Mouse (Mus musculus): ENCODE results near the gene Fbxo46. TPM values are rescaled to one million over a fixed set of nuclear protein-coding genes. Genes with fewer than 3 reads are reported as not detected.

Gene Fbxo46
- total and polyA plus RNA-seq, 3 experiments, result 10.1 to 13.7 TPM; not detected in 1

DNA sequence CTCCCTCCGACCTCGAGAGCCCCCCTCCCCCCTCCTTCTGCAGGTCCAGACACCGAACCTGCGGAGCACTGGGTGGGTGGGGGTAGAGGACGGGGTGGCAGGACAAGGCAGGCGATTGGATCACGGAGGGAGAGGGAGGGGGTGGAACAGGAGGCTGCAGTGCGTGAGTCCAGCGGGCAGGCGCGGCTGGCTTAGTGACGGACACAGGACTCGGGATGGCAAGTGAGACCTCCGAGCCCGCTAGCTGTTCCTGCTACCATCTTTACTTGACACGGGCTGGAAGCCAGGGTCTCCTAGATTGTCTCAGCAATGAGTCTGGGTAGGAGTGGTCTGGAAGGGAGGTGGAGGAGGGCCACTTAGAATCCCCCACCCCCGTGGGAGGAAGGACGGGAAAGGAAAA, 58.4 kb downstream of the Fbxo46 start:
- H3K4me3 ChIP-seq (ENCODE audit: control insufficient read depth in 1 of 2, insufficient read depth in 1 of 2, low read depth in 2 of 2, low read length in 2 of 2), result 0 out of 4 replicates have a peak overlapping the region, but pooled peaks of 1 of the 2 experiments have one; percentile 8
- peaks cover 9 to 22% of the 10 kb centered on the region in 2 experiments for H3K4me1 ChIP-seq (ENCODE audit: control insufficient read depth in 1 of 2, insufficient read depth in 2 of 2, low read length in 2 of 2)
- no peak for TF ChIP-seq MAZ (IDR thresholded peaks at IDR 0.05; ENCODE audit: low read depth, low read length)
- no peak for TF ChIP-seq USF1 (IDR thresholded peaks at IDR 0.05; ENCODE audit: low read depth, low read length)
- TF ChIP-seq TAL1 (IDR thresholded peaks at IDR 0.05; ENCODE audit: low read length), result no peak
- no peak for TF ChIP-seq MYB (IDR thresholded peaks at IDR 0.05; ENCODE audit: low read depth, low read length)
- no peak for TF ChIP-seq CTCF (IDR thresholded peaks at IDR 0.05 in 2 of 3, conservative IDR thresholded peaks at IDR 0.05 in 1 of 3; ENCODE audit: control insufficient read depth in 1 of 3, insufficient read depth in 1 of 3, low read depth in 2 of 3, low read length in 3 of 3, poor library complexity in 1 of 3, severe bottlenecking in 1 of 3)
- TF ChIP-seq CHD1 (IDR thresholded peaks at IDR 0.05; ENCODE audit: low read depth, low read length), result no peak
- no peak for TF ChIP-seq EP300 (IDR thresholded peaks at IDR 0.05; ENCODE audit: low read depth in 1 of 2, low read length in 2 of 2)
- no peak for TF ChIP-seq CHD2 (IDR thresholded peaks at IDR 0.05; ENCODE audit: low read length)
- no peak for TF ChIP-seq KAT2A (conservative IDR thresholded peaks at IDR 0.05; ENCODE audit: low read depth, low read length)
- TF ChIP-seq E2F4 (IDR thresholded peaks at IDR 0.05; ENCODE audit: borderline replicate concordance, low read depth, low read length), result no peak
- no peak for TF ChIP-seq POLR2A (IDR thresholded peaks at IDR 0.05; ENCODE audit: control insufficient read depth in 1 of 2, insufficient read depth in 1 of 2, low read depth in 1 of 2, low read length in 2 of 2, poor library complexity in 1 of 2)
- TF ChIP-seq BHLHE40 (IDR thresholded peaks at IDR 0.05; ENCODE audit: borderline replicate concordance, low read depth, low read length), result no peak
- no peak for TF ChIP-seq POLR2AphosphoS5 (IDR thresholded peaks at IDR 0.05; ENCODE audit: borderline replicate concordance, low read depth, low read length)
- TF ChIP-seq JUND (IDR thresholded peaks at IDR 0.05; ENCODE audit: low read depth, low read length), result no peak
- TF ChIP-seq MEF2A (IDR thresholded peaks at IDR 0.05; ENCODE audit: extremely low read depth, insufficient replicate concordance, low read depth, low read length, poor library complexity, severe bottlenecking), result no peak

DNA sequence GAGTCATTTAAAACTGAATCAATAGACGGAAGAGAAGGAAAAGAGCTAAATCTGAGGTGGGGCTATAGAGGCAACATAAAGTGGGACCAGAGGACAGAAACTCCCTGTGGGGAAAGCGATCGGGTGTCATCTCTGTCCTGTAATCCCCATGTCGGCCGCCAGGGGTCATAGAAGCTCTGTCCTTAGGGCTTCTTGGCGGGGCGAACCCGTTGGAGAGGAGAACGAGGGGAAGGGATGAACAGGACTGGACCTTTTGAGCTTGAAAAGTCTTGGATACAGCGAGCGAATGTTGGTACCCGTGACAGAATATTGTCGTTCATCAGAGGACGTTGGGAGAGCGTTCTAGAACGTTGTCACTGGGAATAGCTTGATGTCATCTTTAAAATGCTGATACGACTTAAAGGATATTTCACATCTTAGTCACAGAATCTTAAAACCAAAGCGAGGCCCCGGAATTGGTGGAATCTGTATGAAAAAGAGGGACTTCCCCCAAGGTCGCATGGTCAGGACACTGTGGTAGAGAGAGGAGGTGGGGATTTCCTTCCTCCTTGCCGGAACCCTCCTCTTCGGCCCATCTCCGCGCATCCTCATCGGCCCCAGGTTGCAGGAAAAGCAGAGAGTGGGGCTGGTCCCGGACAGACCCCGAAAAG, 58.9 kb downstream of the Fbxo46 start:
- Histone ChIP-seq H3K36me3 (ENCODE audit: control insufficient read depth in 1 of 2, insufficient read depth in 2 of 2, low read length in 2 of 2) (peaks cover 0 to 8% of the 10 kb centered on the region in 2 experiments; a peak in 2 of 4 replicates), H3K9ac (ENCODE audit: control insufficient read depth, low read depth, low read length, poor library complexity, severe bottlenecking) (peak overlapping the region; percentile 18), H3K27me3 (ENCODE audit: control insufficient read depth in 1 of 2, insufficient read depth in 2 of 2, low read length in 2 of 2) (no peaks in the 10 kb centered on the region), H3K79me2 (ENCODE audit: control insufficient read depth, insufficient read depth, low read length, poor library complexity) (no peaks in the 10 kb centered on the region), H3K4me3 (ENCODE audit: control insufficient read depth in 1 of 2, insufficient read depth in 1 of 2, low read depth in 2 of 2, low read length in 2 of 2) (peak overlapping the region; percentile 1 to 46), H3K9me3 (replicated peaks; ENCODE audit: insufficient read depth, low read length) (no peaks in the 10 kb centered on the region), H3K4me1 (ENCODE audit: control insufficient read depth in 1 of 2, insufficient read depth in 2 of 2, low read length in 2 of 2) (peaks cover 9 to 22% of the 10 kb centered on the region in 2 experiments), H3K27ac (ENCODE audit: control insufficient read depth, low read depth, low read length) (no peak overlapping the region)
- peak; percentile 88 for DNase-seq (ENCODE audit: low read depth, low spot score)
- TF ChIP-seq JUND (IDR thresholded peaks at IDR 0.05; ENCODE audit: low read depth, low read length), result no peak
- TF ChIP-seq MYC (IDR thresholded peaks at IDR 0.05; ENCODE audit: low read depth, low read length), result 0 out of 2 replicates have a peak, but pooled peaks have one; percentile 42
- TF ChIP-seq EP300 (IDR thresholded peaks at IDR 0.05; ENCODE audit: low read depth in 1 of 2, low read length in 2 of 2), result no peak
- no peak for TF ChIP-seq MYB (IDR thresholded peaks at IDR 0.05; ENCODE audit: low read depth, low read length)
- TF ChIP-seq MXI1 (IDR thresholded peaks at IDR 0.05; ENCODE audit: low read depth, low read length), result 0 out of 2 replicates have a peak, but pooled peaks have one; percentile 4
- no peak for TF ChIP-seq KAT2A (conservative IDR thresholded peaks at IDR 0.05; ENCODE audit: low read depth, low read length)
- TF ChIP-seq POLR2AphosphoS2 (IDR thresholded peaks at IDR 0.05; ENCODE audit: low read length), result no peak
- TF ChIP-seq TBP (IDR thresholded peaks at IDR 0.05; ENCODE audit: low read depth, low read length), result no peak
- TF ChIP-seq GABPA (IDR thresholded peaks at IDR 0.05; ENCODE audit: low read depth, low read length), result no peak
- no peak for TF ChIP-seq ZKSCAN1 (IDR thresholded peaks at IDR 0.05; ENCODE audit: low read depth, low read length)
- TF ChIP-seq POLR2A (IDR thresholded peaks at IDR 0.05; ENCODE audit: control insufficient read depth in 1 of 2, insufficient read depth in 1 of 2, low read depth in 1 of 2, low read length in 2 of 2, poor library complexity in 1 of 2), result no peak
- TF ChIP-seq MAZ (IDR thresholded peaks at IDR 0.05; ENCODE audit: low read depth, low read length), result peak; percentile 71; the same call in 1 of the 2 replicates
- TF ChIP-seq RAD21 (IDR thresholded peaks at IDR 0.05; ENCODE audit: low read depth, low read length), result peak; percentile 94
- no peak for TF ChIP-seq GATA1 (IDR thresholded peaks at IDR 0.05; ENCODE audit: low read depth, low read length)
- TF ChIP-seq ETS1 (IDR thresholded peaks at IDR 0.05; ENCODE audit: low read depth, low read length), result no peak
- no peak for TF ChIP-seq HCFC1 (IDR thresholded peaks at IDR 0.05; ENCODE audit: low read depth, low read length)
- no peak for TF ChIP-seq MAFK (IDR thresholded peaks at IDR 0.05; ENCODE audit: borderline replicate concordance, low read depth, low read length)
- TF ChIP-seq CTCF (IDR thresholded peaks at IDR 0.05 in 2 of 3, conservative IDR thresholded peaks at IDR 0.05 in 1 of 3; ENCODE audit: control insufficient read depth in 1 of 3, insufficient read depth in 1 of 3, low read depth in 2 of 3, low read length in 3 of 3, poor library complexity in 1 of 3, severe bottlenecking in 1 of 3), result peak; percentile 80 to 98 (median 97)
- no peak for TF ChIP-seq ZNF384 (IDR thresholded peaks at IDR 0.05; ENCODE audit: low read depth, low read length)
- TF ChIP-seq E2F4 (IDR thresholded peaks at IDR 0.05; ENCODE audit: borderline replicate concordance, low read depth, low read length), result no peak
- TF ChIP-seq MAX (IDR thresholded peaks at IDR 0.05; ENCODE audit: low read length), result no peak
- TF ChIP-seq CHD2 (IDR thresholded peaks at IDR 0.05; ENCODE audit: low read length), result no peak

More for the DNA sequence above, 58.4 kb downstream of the Fbxo46 start:
- H3K9ac ChIP-seq (ENCODE audit: control insufficient read depth, low read depth, low read length, poor library complexity, severe bottlenecking), result no peak overlapping the region
- no peaks in the 10 kb centered on the region for H3K9me3 ChIP-seq (replicated peaks; ENCODE audit: insufficient read depth, low read length)
- no peak for DNase-seq (ENCODE audit: low read depth, low spot score)
- no peaks in the 10 kb centered on the region for H3K27me3 ChIP-seq (ENCODE audit: control insufficient read depth in 1 of 2, insufficient read depth in 2 of 2, low read length in 2 of 2)
- no peak overlapping the region for H3K27ac ChIP-seq (ENCODE audit: control insufficient read depth, low read depth, low read length)
- H3K79me2 ChIP-seq (ENCODE audit: control insufficient read depth, insufficient read depth, low read length, poor library complexity), result no peaks in the 10 kb centered on the region
- peaks cover 0 to 8% of the 10 kb centered on the region in 2 experiments; a peak in 2 of 4 replicates for H3K36me3 ChIP-seq (ENCODE audit: control insufficient read depth in 1 of 2, insufficient read depth in 2 of 2, low read length in 2 of 2)
